Mouse (Mus musculus) left cerebral cortex, adult 9 months (tissue): ENCODE data around the gene Ppp2r1a.

Experiments
- DNase-seq, 2 experiments: peaks; one replicate each; pipeline ENCODE4 v3.0.0; 2022; ENCODE audit warnings: low spot score in 2 of 2

Gene Ppp2r1a

GRCm38 (mm10) chr17:20944985-20945891, at the start of gene Ppp2r1a:
Ppp2r1a (plus strand) TSS chr17:20945311.
- DNase-seq: peak; percentile 100

- DNase-seq: no peak
Observed at GRCm38 (mm10) chr17:20904991-20905390, 40.1 kb upstream of the Ppp2r1a start, which contains the start of gene Vmn1r231. Vmn1r231 (minus strand) TSS chr17:20905091.

GRCm38 (mm10) chr17:20919614-20920013, 25.5 kb upstream of the Ppp2r1a start, which contains the start of gene Vmn1r232:
Vmn1r232 (minus strand) TSS chr17:20919714.
- no peak for DNase-seq

GRCm38 (mm10) chr17:20944226-20944625, 885 bp upstream of the Ppp2r1a start:
- DNase-seq: no peak

- DNase-seq: no peak
Observed at GRCm38 (mm10) chr17:20946026-20946565, 985 bp downstream of the Ppp2r1a start.

- DNase-seq: no peak
Observed at GRCm38 (mm10) chr17:20946636-20947035, 1.5 kb downstream of the Ppp2r1a start.

GRCm38 (mm10) chr17:20960386-20960785, 15.3 kb downstream of the Ppp2r1a start:
- no peak for DNase-seq

- DNase-seq: no peak
Observed at GRCm38 (mm10) chr17:20965421-20965820, 20.3 kb downstream of the Ppp2r1a start.

GRCm38 (mm10) chr17:20966681-20967080, 21.6 kb downstream of the Ppp2r1a start:
- DNase-seq: no peak

- DNase-seq: peak; percentile 11 to 13
Observed at GRCm38 (mm10) chr17:20993716-20994115, 48.6 kb downstream of the Ppp2r1a start.

- no peak for DNase-seq
Observed at GRCm38 (mm10) chr17:20996364-20996763, 51.3 kb downstream of the Ppp2r1a start, which contains the start of gene Vmn1r233. Vmn1r233 (minus strand) TSS chr17:20996464.

GRCm38 (mm10) chr17:21008382-21009331, 63.5 kb downstream of the Ppp2r1a start, which contains the start of gene Zfp160:
Zfp160 (plus strand) TSS chr17:21008903.
- peak; percentile 81 to 94 for DNase-seq

GRCm38 (mm10) chr17:21009726-21010125, 64.6 kb downstream of the Ppp2r1a start:
- DNase-seq: no peak
